ENCODE assay signal across 12 mouse cellular contexts in the genomic region with DNA sequence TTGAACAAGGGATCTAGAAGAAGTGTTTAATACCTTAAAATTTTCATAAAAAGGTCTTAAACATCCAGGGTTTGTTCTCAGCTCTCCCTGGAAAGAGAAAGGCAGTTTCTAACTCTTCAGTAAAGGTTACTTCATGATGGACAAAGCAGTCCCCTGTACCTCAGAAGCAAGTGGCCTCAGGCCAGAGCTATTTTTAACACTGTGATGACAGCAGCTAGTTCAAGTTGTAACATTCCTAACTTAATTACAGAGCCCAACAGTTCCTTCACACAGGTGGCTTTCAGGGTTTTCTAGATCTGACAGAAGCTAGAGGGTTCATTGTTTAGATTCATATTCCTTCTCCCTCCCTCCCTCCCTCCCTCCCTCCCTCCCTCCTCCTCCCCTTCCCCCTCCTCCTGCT. TPM values are rescaled to one million over a fixed set of nuclear protein-coding genes. Genes with fewer than 3 reads are reported as not detected.
A peak's percentile ranks its signal among the peaks of the same experiment; 100 is the strongest.
DNase-seq lines count a peak whose midpoint lies in the region; ATAC-seq and TF ChIP-seq lines count a peak whose summit lies in the region.
"Had no signal": no experiment of that assay in that cellular context is flagged by ENCODE, and none has a peak within 500 bp of the region (broad histone marks: within the 10 kb centered on the region; RNA-seq: fewer than 3 reads in every experiment).

No protein-coding gene starts in this region.

- no peaks in the 10 kb centered on the region for H3K27me3 ChIP-seq in heart, embryonic 10.5 days (ENCODE audit: insufficient read depth, poor library complexity, severe bottlenecking)
- no peaks in the 10 kb centered on the region for H3K27me3 ChIP-seq in kidney, embryonic 15.5 days
- H3K27me3 ChIP-seq in forebrain, embryonic 11.5 days (ENCODE audit: control insufficient read depth, insufficient read depth, low read length): no peaks in the 10 kb centered on the region
- 0 out of 2 replicates have a peak, but pooled peaks cover 5% of the 10 kb centered on the region for H3K27me3 ChIP-seq in forebrain, embryonic 12.5 days
- H3K27me3 ChIP-seq: liver, embryonic 15.5 days had no signal

- H3K9me3 ChIP-seq in heart, embryonic 10.5 days: no peaks in the 10 kb centered on the region
- H3K9me3 ChIP-seq in kidney, embryonic 15.5 days (replicated peaks): 0 out of 2 replicates have a peak, but pooled peaks cover 3% of the 10 kb centered on the region
- no peaks in the 10 kb centered on the region for H3K9me3 ChIP-seq in forebrain, embryonic 11.5 days (ENCODE audit: control insufficient read depth, low read length)
- H3K9me3 ChIP-seq in forebrain, embryonic 12.5 days: no peaks in the 10 kb centered on the region
- H3K9me3 ChIP-seq: liver, embryonic 15.5 days had no signal

- no peak for TF ChIP-seq CTCF in left cerebral cortex, adult 2 months (IDR thresholded peaks at IDR 0.05)

- peak; percentile 37; the same call in 1 of the 2 replicates for ATAC-seq in kidney, embryonic 15.5 days (replicated peaks; ENCODE audit: low FRiP score)
- no peak for ATAC-seq in forebrain, embryonic 11.5 days (replicated peaks; ENCODE audit: low FRiP score)
- no peak for ATAC-seq in forebrain, embryonic 12.5 days (ENCODE audit: low FRiP score)

- H3K27ac ChIP-seq in heart, embryonic 10.5 days: peak overlapping the region; percentile 86
- peak overlapping the region; percentile 57 for H3K27ac ChIP-seq in kidney, embryonic 15.5 days
- no peak overlapping the region for H3K27ac ChIP-seq in left cerebral cortex, adult 2 months
- H3K27ac ChIP-seq in forebrain, embryonic 11.5 days (ENCODE audit: low read depth, low read length): no peak overlapping the region
- no peak overlapping the region for H3K27ac ChIP-seq in forebrain, embryonic 12.5 days
- H3K27ac ChIP-seq: liver, embryonic 15.5 days; macrophage had no signal

- peak; percentile 42 for DNase-seq in testis, postnatal 14 days (ENCODE audit: low spot score)
- DNase-seq in testis, postnatal 10 days (ENCODE audit: low spot score): no peak
- DNase-seq in heart, embryonic 10.5 days (ENCODE audit: low spot score): no peak
- DNase-seq in mesoderm, embryonic 11.5 days (ENCODE audit: low read depth, low spot score): peak; percentile 20
- no peak for DNase-seq in left cerebral cortex, adult 2 months (ENCODE audit: extremely low spot score in 1 of 2, low spot score in 2 of 2)
- no peak for DNase-seq in forebrain, embryonic 11.5 days (ENCODE audit: low spot score)
- DNase-seq: cerebellum, adult 8-10 months; thymus, adult 18-20 months had no signal

- no peak overlapping the region for H3K9ac ChIP-seq in kidney, embryonic 15.5 days
- no peak overlapping the region for H3K9ac ChIP-seq in forebrain, embryonic 11.5 days (ENCODE audit: low read length)
- H3K9ac ChIP-seq in forebrain, embryonic 12.5 days: no peak overlapping the region
- H3K9ac ChIP-seq: liver, embryonic 15.5 days had no signal

- H3K36me3 ChIP-seq in heart, embryonic 10.5 days: peaks cover 6% of the 10 kb centered on the region; the same call in 1 of the 2 replicates
- no peaks in the 10 kb centered on the region for H3K36me3 ChIP-seq in kidney, embryonic 15.5 days
- no peaks in the 10 kb centered on the region for H3K36me3 ChIP-seq in forebrain, embryonic 11.5 days (ENCODE audit: control insufficient read depth, insufficient read depth, low read length)
- H3K36me3 ChIP-seq in forebrain, embryonic 12.5 days (replicated peaks): no peaks in the 10 kb centered on the region
- H3K36me3 ChIP-seq: liver, embryonic 15.5 days had no signal

- H3K4me1 ChIP-seq in heart, embryonic 10.5 days: peaks cover 47% of the 10 kb centered on the region
- peaks cover 36% of the 10 kb centered on the region for H3K4me1 ChIP-seq in kidney, embryonic 15.5 days
- no peaks in the 10 kb centered on the region for H3K4me1 ChIP-seq in forebrain, embryonic 11.5 days (replicated peaks; ENCODE audit: control insufficient read depth, insufficient read depth, low read length)
- peaks cover 2% of the 10 kb centered on the region; the same call in 1 of the 2 replicates for H3K4me1 ChIP-seq in forebrain, embryonic 12.5 days
- H3K4me1 ChIP-seq: liver, embryonic 15.5 days had no signal

- intact Hi-C loops in left cerebral cortex, adult 2 months (cut with DNase I): no loop called here

- peak overlapping the region; percentile 12; the same call in 1 of the 2 replicates for H3K4me3 ChIP-seq in heart, embryonic 10.5 days
- H3K4me3 ChIP-seq in kidney, embryonic 15.5 days (replicated peaks): no peak overlapping the region
- no peak overlapping the region for H3K4me3 ChIP-seq in left cerebral cortex, adult 2 months
- H3K4me3 ChIP-seq in forebrain, embryonic 11.5 days (ENCODE audit: low read depth, low read length): no peak overlapping the region
- no peak overlapping the region for H3K4me3 ChIP-seq in forebrain, embryonic 12.5 days (replicated peaks)
- H3K4me3 ChIP-seq: liver, embryonic 15.5 days had no signal

- no peak overlapping the region for H3K4me2 ChIP-seq in kidney, embryonic 15.5 days
- no peak overlapping the region for H3K4me2 ChIP-seq in forebrain, embryonic 11.5 days (ENCODE audit: low read depth, low read length, severe bottlenecking)
- no peak overlapping the region for H3K4me2 ChIP-seq in forebrain, embryonic 12.5 days
- H3K4me2 ChIP-seq: liver, embryonic 15.5 days had no signal

RNA-seq across cellular contexts. Expression of a gene that starts 36.4 kb away (rescaled TPM):
- 49.2 and 69.8 TPM in 2 replicates for polyA plus RNA-seq in heart, embryonic 10.5 days (2016; fragmentation: Nextera tagmentation; extraction: Ambion mirVana)
- polyA plus RNA-seq in kidney, embryonic 15.5 days (2015; fragmentation: Nextera tagmentation; extraction: Ambion mirVana): 26.2 and 26.5 TPM in 2 replicates
- 10 to 100 TPM; 14.1 to 20.0 TPM for total RNA-seq in left cerebral cortex, adult 2 months (2021)
- 9.6 and 15.3 TPM in 2 replicates for polyA plus RNA-seq in forebrain, embryonic 11.5 days (2014; fragmentation: Nextera tagmentation; extraction: Ambion mirVana)
- polyA plus RNA-seq in forebrain, embryonic 12.5 days (2016; fragmentation: Nextera tagmentation; extraction: Ambion mirVana): 8.0 and 8.8 TPM in 2 replicates
- polyA plus RNA-seq: macrophage had no signal

Comparison
In these comparisons a context has a peak if more than half of its experiments do, and no peak if none do; other contexts are left out.
1. DNase-seq: peak in testis, postnatal 14 days (single experiment) and mesoderm, embryonic 11.5 days (single experiment); none in testis, postnatal 10 days (single experiment), heart, embryonic 10.5 days (single experiment), left cerebral cortex, adult 2 months (0 of 2) and forebrain, embryonic 11.5 days (single experiment).
2. H3K27ac ChIP-seq: peak in heart, embryonic 10.5 days (single experiment) and kidney, embryonic 15.5 days (single experiment); none in left cerebral cortex, adult 2 months (single experiment), forebrain, embryonic 11.5 days (single experiment) and forebrain, embryonic 12.5 days (single experiment).